Mouse (Mus musculus): ENCODE data around the gene Qsox1. TPM values are rescaled to one million over a fixed set of nuclear protein-coding genes. Genes with fewer than 3 reads are reported as not detected.
A peak's percentile ranks its signal among the peaks of the same experiment; 100 is the strongest.

Qsox1 gene
- total RNA-seq (2018; cell fraction: chromatin; rRNA removed), result 10 to 100 TPM in 24 of 26 experiments, 1 to 10 TPM in 2; 7.2 to 33.5 (median 18.2) TPM
- total RNA-seq (2018; cell fraction: cytosol; rRNA removed), result 10 to 100 TPM in 18 of 26 experiments, 1 to 10 TPM in 8; 6.2 to 16.3 (median 10.8) TPM
- 10 to 100 TPM; 13.6 to 30.1 (median 19.6) TPM for total RNA-seq (2018; cell fraction: nucleus; rRNA removed)
- 7.9 to 13.0 TPM (median 10.6 TPM) in 3 replicates for polyA plus RNA-seq (2018)

DNA sequence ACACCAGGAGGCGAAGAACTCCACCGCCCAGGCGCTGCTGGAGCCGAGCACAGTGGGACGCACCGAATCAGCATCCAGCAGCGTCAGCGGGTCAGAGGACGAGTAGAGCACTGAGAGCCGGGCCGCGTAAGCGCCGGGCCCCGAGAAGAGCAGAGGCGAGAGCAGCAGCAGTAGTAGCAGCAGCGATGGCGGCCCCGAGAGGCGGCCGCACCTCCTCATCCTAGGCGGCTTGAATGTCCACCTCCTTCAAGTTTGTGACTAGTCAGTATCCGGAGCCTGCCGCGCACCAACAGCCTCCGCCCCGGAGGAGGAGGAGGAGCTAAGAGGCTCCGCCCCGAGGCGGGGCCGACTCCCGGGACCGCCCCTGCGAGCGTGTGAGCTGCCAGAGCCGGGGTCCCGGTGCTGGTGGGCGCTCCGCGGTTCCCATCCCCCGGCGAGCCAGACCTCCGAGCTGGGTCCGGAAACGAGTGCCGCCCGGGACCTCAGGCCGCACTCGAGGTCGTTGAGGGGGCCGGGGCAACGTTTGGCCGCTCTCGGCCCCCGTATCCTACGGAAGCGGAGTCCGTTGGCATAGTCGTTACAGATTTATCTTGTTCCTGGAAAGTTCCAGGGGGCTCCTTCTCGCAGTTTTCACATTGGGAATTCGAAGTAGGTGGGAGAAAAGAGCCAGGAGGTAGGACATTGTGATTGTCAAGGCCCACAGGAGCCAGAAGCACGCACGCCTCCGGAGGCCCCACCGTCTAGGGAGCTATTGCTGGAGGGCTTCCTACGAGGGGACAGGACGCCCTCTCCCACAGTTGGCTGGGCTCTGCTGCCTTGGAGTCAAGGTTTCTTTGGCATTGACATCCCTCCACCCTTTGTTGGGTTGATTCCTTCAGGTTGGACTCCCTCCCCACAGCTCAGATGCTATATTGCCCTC, at the start of gene Qsox1:
TSS of gene Qsox1 (minus strand) at position 309 of the 919 bp plus-strand sequence.
- Histone ChIP-seq H3K36me3 (ENCODE audit: inconsistent target) (no peaks in the 10 kb centered on the region), H3K79me2 (ENCODE audit: inconsistent target) (no peaks in the 10 kb centered on the region), H3K27ac (no peak within 1 kb of the TSS), H3K4me3 (ENCODE audit: inconsistent target) (peak within 1 kb of the TSS; percentile 62)
- 2% methylated on average over 67 of the region's 67 CpGs for WGBS (ENCODE audit: missing documents)

DNA sequence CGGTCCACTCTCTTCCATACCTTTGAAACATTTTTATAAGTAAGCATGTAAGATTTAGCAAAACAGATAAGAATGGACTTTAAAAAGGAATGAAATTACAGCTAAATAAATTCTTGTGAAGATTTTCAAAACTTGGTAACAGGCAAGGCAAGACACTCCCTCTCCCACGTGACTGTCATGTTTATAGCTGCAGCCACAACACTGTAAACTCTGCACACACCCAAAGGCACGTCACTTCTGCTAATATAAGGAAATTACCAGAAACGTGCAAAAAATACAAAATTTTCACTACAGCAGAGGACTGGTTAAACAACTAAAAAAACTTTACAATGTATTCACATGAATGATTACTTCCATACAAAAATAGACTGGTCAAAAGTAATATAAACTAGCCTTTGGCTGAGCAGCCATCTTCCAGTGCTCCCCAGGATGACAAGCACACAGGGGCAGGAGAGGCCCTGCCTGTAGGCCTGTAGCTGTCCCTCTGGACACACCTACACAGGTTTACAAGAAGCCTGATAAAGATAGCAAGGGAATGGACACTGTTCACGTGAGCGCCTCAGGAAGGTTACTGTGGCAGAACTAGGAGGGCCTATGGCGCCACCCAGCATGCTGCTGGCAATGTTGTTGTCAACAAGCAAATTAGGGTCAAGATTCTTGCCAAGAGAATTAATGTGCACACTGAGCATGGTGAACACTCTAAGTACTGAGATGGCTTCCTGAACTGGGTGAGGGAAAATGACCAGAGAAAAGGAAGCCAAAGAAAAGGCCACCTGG, 42.4 kb upstream of the Qsox1 start:
- peaks cover 81% of the 10 kb centered on the region for H3K36me3 ChIP-seq (ENCODE audit: inconsistent target)

GRCm38 (mm10) chr1:155853009-155853408, 40.3 kb upstream of the Qsox1 start:
- H3K36me3 ChIP-seq (ENCODE audit: inconsistent target), result peaks cover 80% of the 10 kb centered on the region
- H3K79me2 ChIP-seq (ENCODE audit: inconsistent target), result no peaks in the 10 kb centered on the region
- WGBS (ENCODE audit: missing documents), result 95% methylated on average over 5 of the region's 5 CpGs
- H3K27ac ChIP-seq, result no peak overlapping the region
- H3K4me3 ChIP-seq (ENCODE audit: inconsistent target), result no peak overlapping the region

More for the DNA sequence above, 42.4 kb upstream of the Qsox1 start:
- 92% methylated on average over 7 of the region's 7 CpGs for WGBS (ENCODE audit: missing documents)
- no peaks in the 10 kb centered on the region for H3K79me2 ChIP-seq (ENCODE audit: inconsistent target)
- no peak overlapping the region for H3K27ac ChIP-seq
- H3K4me3 ChIP-seq (ENCODE audit: inconsistent target), result no peak overlapping the region

- 73% methylated on average over 5 of the region's 5 CpGs for WGBS (ENCODE audit: missing documents)
- Histone ChIP-seq H3K36me3 (ENCODE audit: inconsistent target) (peaks cover 39% of the 10 kb centered on the region), H3K4me3 (ENCODE audit: inconsistent target) (no peak overlapping the region), H3K79me2 (ENCODE audit: inconsistent target) (no peaks in the 10 kb centered on the region), H3K27ac (no peak overlapping the region)
These were observed 31.5 kb upstream of the Qsox1 start for GRCm38 (mm10) chr1:155844235-155844634.

DNA sequence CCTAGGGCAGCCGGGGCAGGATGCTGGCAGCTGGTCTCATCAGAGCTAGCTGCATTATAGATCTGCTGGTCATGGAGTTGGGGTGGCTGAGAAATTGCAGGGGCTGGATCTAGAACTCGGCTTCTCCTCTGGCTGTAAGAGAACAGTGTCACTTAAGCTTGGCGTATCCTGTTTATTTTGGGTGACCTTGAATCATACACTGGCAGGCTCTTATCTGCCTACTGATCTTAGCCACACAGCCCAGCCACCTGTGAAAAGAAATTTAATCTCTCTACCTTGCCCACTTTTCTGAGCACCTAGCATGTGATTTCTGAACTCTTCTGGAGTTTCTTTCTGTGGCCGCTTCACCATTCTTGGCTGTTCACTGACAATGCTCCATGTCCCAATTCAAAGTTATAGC, 30.8 kb upstream of the Qsox1 start:
- WGBS (ENCODE audit: missing documents), result 90% methylated on average over 4 of the region's 4 CpGs
- Histone ChIP-seq H3K36me3 (ENCODE audit: inconsistent target) (peaks cover 32% of the 10 kb centered on the region), H3K79me2 (ENCODE audit: inconsistent target) (no peaks in the 10 kb centered on the region), H3K4me3 (ENCODE audit: inconsistent target) (no peak overlapping the region), H3K27ac (no peak overlapping the region)

DNA sequence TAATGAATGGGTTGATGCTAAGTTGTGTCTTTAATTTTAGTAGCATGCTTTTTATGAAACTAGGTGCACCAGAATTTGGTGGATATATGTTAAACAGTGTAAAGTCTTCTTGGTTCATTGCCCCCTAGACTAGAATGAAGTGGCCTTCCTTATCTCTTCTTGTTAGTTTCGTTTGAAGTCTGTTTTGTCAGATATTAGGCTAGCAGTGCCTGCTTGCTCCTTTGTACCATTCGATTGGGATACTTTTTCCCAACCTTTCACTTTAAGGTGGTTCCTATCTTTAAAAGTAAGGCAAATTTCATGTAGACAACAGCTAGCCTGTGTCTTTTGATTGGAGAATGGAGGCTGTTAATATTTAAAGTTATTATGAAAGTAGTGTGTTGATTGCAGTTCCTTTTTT, 23.0 kb upstream of the Qsox1 start:
- Histone ChIP-seq H3K4me3 (ENCODE audit: inconsistent target) (no peak overlapping the region), H3K79me2 (ENCODE audit: inconsistent target) (no peaks in the 10 kb centered on the region), H3K27ac (no peak overlapping the region), H3K36me3 (ENCODE audit: inconsistent target) (no peaks in the 10 kb centered on the region)
- 87% methylated on average over 2 of the region's 2 CpGs for WGBS (ENCODE audit: missing documents)

GRCm38 (mm10) chr1:155833610-155834009, 20.9 kb upstream of the Qsox1 start:
- Histone ChIP-seq H3K27ac (no peak overlapping the region), H3K36me3 (ENCODE audit: inconsistent target) (no peaks in the 10 kb centered on the region), H3K79me2 (ENCODE audit: inconsistent target) (no peaks in the 10 kb centered on the region), H3K4me3 (ENCODE audit: inconsistent target) (no peak overlapping the region)
- 95% methylated on average over 9 of the region's 9 CpGs for WGBS (ENCODE audit: missing documents)

- 82% methylated on average over 3 of the region's 3 CpGs for WGBS (ENCODE audit: missing documents)
- Histone ChIP-seq H3K36me3 (ENCODE audit: inconsistent target) (no peaks in the 10 kb centered on the region), H3K4me3 (ENCODE audit: inconsistent target) (no peak overlapping the region), H3K27ac (no peak overlapping the region), H3K79me2 (ENCODE audit: inconsistent target) (no peaks in the 10 kb centered on the region)
These were observed 19.3 kb upstream of the Qsox1 start for GRCm38 (mm10) chr1:155831958-155832357.

DNA sequence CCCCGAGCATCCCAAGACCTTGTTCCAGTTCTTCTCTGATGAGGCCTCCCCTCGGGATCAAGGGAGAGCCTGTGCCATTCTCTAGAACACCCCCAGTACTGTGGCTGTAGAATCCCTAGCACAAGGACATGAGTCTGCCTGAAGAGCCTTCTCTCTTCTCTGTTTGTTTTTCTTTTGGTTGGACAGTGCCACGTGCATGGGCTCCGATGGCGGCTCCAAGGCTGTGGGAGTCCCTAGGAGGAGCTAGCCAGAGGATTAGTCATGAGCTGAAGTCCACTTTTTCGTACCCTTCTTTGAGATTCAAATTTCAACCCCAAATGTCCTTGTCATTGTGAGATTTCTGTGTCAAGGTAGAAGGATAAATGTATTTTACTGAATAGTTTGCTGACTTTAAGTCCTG, 18.2 kb upstream of the Qsox1 start:
- H3K4me3 ChIP-seq (ENCODE audit: inconsistent target), result no peak overlapping the region
- H3K27ac ChIP-seq, result no peak overlapping the region
- WGBS (ENCODE audit: missing documents), result 92% methylated on average over 6 of the region's 6 CpGs

DNA sequence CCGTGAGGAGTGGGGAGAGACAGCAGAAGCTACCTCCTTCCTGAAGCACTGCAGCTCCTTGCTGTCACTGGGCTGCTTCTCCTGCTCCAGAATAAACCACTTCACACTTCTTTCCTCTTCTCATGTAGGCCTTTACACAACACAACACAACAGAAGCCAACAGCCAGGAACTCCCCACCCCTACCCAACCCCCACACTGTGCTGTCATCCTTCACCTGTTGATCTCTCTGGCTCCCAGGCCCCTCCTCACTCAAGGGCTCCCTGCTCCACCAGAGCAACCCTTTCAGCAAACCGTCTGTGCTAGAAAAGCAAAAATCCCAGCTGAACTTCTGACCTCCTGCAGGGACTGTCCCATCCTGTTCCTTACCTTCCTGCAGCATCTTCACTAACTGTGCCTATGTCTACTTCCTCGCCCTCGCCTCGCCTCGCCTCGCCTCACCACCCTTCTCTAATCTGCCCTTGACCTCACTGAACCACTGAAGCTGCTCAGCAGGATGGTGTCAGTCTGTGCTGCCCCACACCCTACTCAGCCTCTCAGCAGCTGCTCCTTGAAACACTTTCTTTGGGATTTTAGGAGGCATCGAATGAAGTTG, 15.1 kb upstream of the Qsox1 start:
- H3K4me3 ChIP-seq (ENCODE audit: inconsistent target), result no peak overlapping the region
- no peaks in the 10 kb centered on the region for H3K79me2 ChIP-seq (ENCODE audit: inconsistent target)
- H3K36me3 ChIP-seq (ENCODE audit: inconsistent target), result no peaks in the 10 kb centered on the region
- 86% methylated on average over 8 of the region's 8 CpGs for WGBS (ENCODE audit: missing documents)
- no peak overlapping the region for H3K27ac ChIP-seq

More for the DNA sequence above, 18.2 kb upstream of the Qsox1 start:
- no peaks in the 10 kb centered on the region for H3K36me3 ChIP-seq (ENCODE audit: inconsistent target)
- no peaks in the 10 kb centered on the region for H3K79me2 ChIP-seq (ENCODE audit: inconsistent target)

DNA sequence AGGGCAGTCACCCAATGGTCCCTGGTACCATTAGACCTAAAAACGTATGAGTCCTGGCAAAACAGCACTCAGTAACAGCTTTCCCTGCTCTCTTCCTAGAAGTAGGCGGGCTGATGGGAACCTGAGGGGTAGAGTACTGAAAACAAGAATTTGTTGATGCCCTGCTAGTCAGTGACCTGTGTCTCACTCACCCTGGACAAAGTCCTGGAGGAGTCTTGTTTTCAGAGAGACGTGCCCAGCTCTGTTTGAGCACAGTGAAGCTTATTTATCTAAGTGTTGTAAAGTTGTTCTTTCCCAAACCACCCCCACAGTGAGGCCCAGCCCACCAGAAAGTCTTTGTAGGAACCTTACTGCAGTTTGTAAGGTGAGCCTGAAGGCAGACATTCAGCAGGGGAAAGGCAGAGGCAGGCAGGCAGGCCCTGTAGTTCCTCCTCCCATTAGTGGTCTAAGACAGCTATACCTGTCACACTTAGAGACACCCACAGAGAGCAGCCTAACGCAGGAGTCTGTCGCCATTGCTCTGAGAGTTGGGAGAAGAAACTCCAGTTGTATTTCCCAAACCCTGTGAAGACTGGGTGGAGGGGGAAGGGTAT, 14.2 kb upstream of the Qsox1 start:
- H3K36me3 ChIP-seq (ENCODE audit: inconsistent target), result no peaks in the 10 kb centered on the region
- H3K27ac ChIP-seq, result no peak overlapping the region
- no peaks in the 10 kb centered on the region for H3K79me2 ChIP-seq (ENCODE audit: inconsistent target)
- 97% methylated on average over 5 of the region's 5 CpGs for WGBS (ENCODE audit: missing documents)
- no peak overlapping the region for H3K4me3 ChIP-seq (ENCODE audit: inconsistent target)

GRCm38 (mm10) chr1:155825940-155826716, 13.4 kb upstream of the Qsox1 start:
- no peaks in the 10 kb centered on the region for H3K79me2 ChIP-seq (ENCODE audit: inconsistent target)
- WGBS (ENCODE audit: missing documents), result 72% methylated on average over 4 of the region's 4 CpGs
- no peaks in the 10 kb centered on the region for H3K36me3 ChIP-seq (ENCODE audit: inconsistent target)
- H3K27ac ChIP-seq, result no peak overlapping the region
- no peak overlapping the region for H3K4me3 ChIP-seq (ENCODE audit: inconsistent target)

- H3K79me2 ChIP-seq (ENCODE audit: inconsistent target), result no peaks in the 10 kb centered on the region
- WGBS (ENCODE audit: missing documents), result 91% methylated on average over 4 of the region's 5 CpGs
- H3K27ac ChIP-seq, result no peak overlapping the region
- no peak overlapping the region for H3K4me3 ChIP-seq (ENCODE audit: inconsistent target)
- H3K36me3 ChIP-seq (ENCODE audit: inconsistent target), result no peaks in the 10 kb centered on the region
These were observed 8.0 kb upstream of the Qsox1 start for GRCm38 (mm10) chr1:155820646-155821045.
